Mouse (Mus musculus) kidney, embryonic 15.5 days (tissue): ENCODE results near the gene Zbtb45. TPM values are rescaled to one million over a fixed set of nuclear protein-coding genes. Genes with fewer than 3 reads are reported as not detected.

Source experiments
- ATAC-seq: fragments of 200-750 bp; cut with Nextera tagmentation; replicated peaks from 2 replicates; pipeline ENCODE4 v1.8.0; 2017; ENCODE audit warnings: moderate TSS enrichment; ENCODE audit not compliant: low FRiP score
- H3K27ac ChIP-seq: fragments of 300-500 bp; sonication (generic); 2 replicates; pipeline ENCODE4 v1.5.1; 2015; ENCODE audit warnings: mild to moderate bottlenecking, inconsistent platforms
- H3K27me3 ChIP-seq: fragments of 300-500 bp; sonication (generic); 2 replicates; pipeline ENCODE4 v1.6.1; 2015; ENCODE audit warnings: inconsistent platforms
- H3K36me3 ChIP-seq: fragments of 300-500 bp; sonication (generic); 2 replicates; pipeline ENCODE4 v1.6.1; 2015; ENCODE audit warnings: inconsistent platforms
- H3K4me1 ChIP-seq: fragments of 300-500 bp; sonication (generic); 2 replicates; pipeline ENCODE4 v1.6.1; 2015; ENCODE audit warnings: inconsistent platforms
- H3K4me2 ChIP-seq: fragments of 300-500 bp; sonication (generic); 2 replicates; pipeline ENCODE4 v1.6.1; 2015; ENCODE audit warnings: moderate library complexity, mild to moderate bottlenecking, inconsistent platforms
- H3K4me3 ChIP-seq: fragments of 300-500 bp; sonication (generic); replicated peaks from 2 replicates; pipeline ENCODE4 v1.5.1; 2015; ENCODE audit warnings: mild to moderate bottlenecking, inconsistent platforms
- H3K9ac ChIP-seq: fragments of 300-500 bp; sonication (generic); 2 replicates; pipeline ENCODE4 v1.6.1; 2015; ENCODE audit warnings: mild to moderate bottlenecking, inconsistent platforms
- H3K9me3 ChIP-seq: fragments of 300-500 bp; sonication (generic); replicated peaks from 2 replicates; pipeline ENCODE4 v1.6.1; 2016; ENCODE audit warnings: inconsistent platforms
- WGBS: fragments of 180-500 bp; shearing (Covaris S2); methylation state at CpG from one replicate; pipeline ENCODE4 v1.1.7; 2015; ENCODE audit warnings: mixed read lengths; 5-methylcytosine and 5-hydroxymethylcytosine counted together
- polyA plus RNA-seq: library from polyadenylated mRNA; unstranded; fragments of >200 nt; fragmentation: Nextera tagmentation; extraction: Ambion mirVana; gene quantifications from 2 replicates; pipeline ENCODE4 v1.2.1, GENCODE M21; 2015

The Zbtb45 gene
- polyA plus RNA-seq, 1 experiment from 2014 or later, result 24.8 TPM

GRCm38 (mm10) chr7:12986906-12987305 is 22.9 kb downstream of the Zbtb45 start:
- 80% methylated on average over 8 of the region's 8 CpGs for WGBS
- Histone ChIP-seq H3K36me3 (peaks cover 8% of the 10 kb centered on the region; the same call in 1 of the 2 replicates), H3K4me2 (no peak overlapping the region), H3K27me3 (no peaks in the 10 kb centered on the region), H3K9ac (no peak overlapping the region), H3K4me3 (no peak overlapping the region), H3K27ac (no peak overlapping the region), H3K4me1 (no peaks in the 10 kb centered on the region), H3K9me3 (no peaks in the 10 kb centered on the region)
- no peak for ATAC-seq

GRCm38 (mm10) chr7:12985724-12986123 is 24.1 kb downstream of the Zbtb45 start:
- 83% methylated on average over 1 of the region's 1 CpGs for WGBS
- Histone ChIP-seq H3K4me1 (no peaks in the 10 kb centered on the region), H3K4me2 (no peak overlapping the region), H3K27ac (no peak overlapping the region), H3K4me3 (no peak overlapping the region), H3K9ac (no peak overlapping the region), H3K27me3 (no peaks in the 10 kb centered on the region), H3K36me3 (peaks cover 8% of the 10 kb centered on the region; the same call in 1 of the 2 replicates), H3K9me3 (no peaks in the 10 kb centered on the region)
- no peak for ATAC-seq

GRCm38 (mm10) chr7:12980291-12980690 is 29.5 kb downstream of the Zbtb45 start:
- Histone ChIP-seq H3K36me3 (peaks cover 11% of the 10 kb centered on the region), H3K27ac (no peak overlapping the region), H3K4me2 (no peak overlapping the region), H3K4me1 (peaks cover 19% of the 10 kb centered on the region), H3K9me3 (no peaks in the 10 kb centered on the region), H3K27me3 (no peaks in the 10 kb centered on the region), H3K4me3 (no peak overlapping the region), H3K9ac (no peak overlapping the region)
- ATAC-seq, result no peak
- 80% methylated on average over 7 of the region's 7 CpGs for WGBS

- Histone ChIP-seq H3K36me3 (peaks cover 11% of the 10 kb centered on the region), H3K27me3 (no peaks in the 10 kb centered on the region), H3K4me3 (no peak overlapping the region), H3K4me2 (no peak overlapping the region), H3K27ac (no peak overlapping the region), H3K9me3 (no peaks in the 10 kb centered on the region), H3K9ac (no peak overlapping the region), H3K4me1 (peaks cover 19% of the 10 kb centered on the region)
- WGBS, result 33% methylated on average over 6 of the region's 6 CpGs
- ATAC-seq, result no peak
Observed at GRCm38 (mm10) chr7:12979776-12980175, 30.1 kb downstream of the Zbtb45 start.

GRCm38 (mm10) chr7:12978931-12979722 is 30.7 kb downstream of the Zbtb45 start:
- no peaks in the 10 kb centered on the region for H3K9me3 ChIP-seq
- peaks cover 11% of the 10 kb centered on the region for H3K36me3 ChIP-seq
- 79% methylated on average over 18 of the region's 18 CpGs for WGBS
- H3K4me3 ChIP-seq, result peak overlapping the region; percentile 75
- H3K27me3 ChIP-seq, result no peaks in the 10 kb centered on the region
- H3K9ac ChIP-seq, result peak overlapping the region; percentile 68; the same call in 1 of the 2 replicates
- no peak for ATAC-seq
- peaks cover 19% of the 10 kb centered on the region for H3K4me1 ChIP-seq
- peak overlapping the region; percentile 98; the same call in 1 of the 2 replicates for H3K27ac ChIP-seq
- peak overlapping the region; percentile 80 for H3K4me2 ChIP-seq

- Histone ChIP-seq H3K36me3 (peaks cover 18% of the 10 kb centered on the region), H3K4me1 (peaks cover 19% of the 10 kb centered on the region), H3K27ac (peak within 1 kb of the TSS; percentile 98), H3K4me2 (peak within 1 kb of the TSS; percentile 80), H3K9me3 (no peaks in the 10 kb centered on the region), H3K9ac (peak within 1 kb of the TSS; percentile 69), H3K27me3 (no peaks in the 10 kb centered on the region), H3K4me3 (peak within 1 kb of the TSS; percentile 75)
- under 1% methylated on average over 49 of the region's 49 CpGs for WGBS
- peak; percentile 99 for ATAC-seq
Observed at GRCm38 (mm10) chr7:12977682-12978389, 32.0 kb downstream of the Zbtb45 start, which contains the start of gene Zfp446. Gene Zfp446 (plus strand): TSS chr7:12977848.

GRCm38 (mm10) chr7:12970906-12971305 is 38.9 kb downstream of the Zbtb45 start:
- Histone ChIP-seq H3K4me1 (peaks cover 11% of the 10 kb centered on the region), H3K9ac (no peak overlapping the region), H3K27me3 (no peaks in the 10 kb centered on the region), H3K27ac (no peak overlapping the region), H3K4me3 (no peak overlapping the region), H3K9me3 (no peaks in the 10 kb centered on the region), H3K36me3 (peaks cover 50% of the 10 kb centered on the region), H3K4me2 (no peak overlapping the region)
- 95% methylated on average over 25 of the region's 25 CpGs for WGBS
- ATAC-seq, result no peak

GRCm38 (mm10) chr7:12966104-12966845 is 43.6 kb downstream of the Zbtb45 start:
- Histone ChIP-seq H3K27me3 (no peaks in the 10 kb centered on the region), H3K36me3 (peaks cover 28% of the 10 kb centered on the region), H3K9me3 (no peaks in the 10 kb centered on the region), H3K4me3 (peak overlapping the region; percentile 89), H3K27ac (peak overlapping the region; percentile 90), H3K9ac (peak overlapping the region; percentile 91), H3K4me1 (peaks cover 19% of the 10 kb centered on the region), H3K4me2 (peak overlapping the region; percentile 93)
- ATAC-seq, result peak; percentile 67
- under 1% methylated on average over 25 of the region's 29 CpGs for WGBS

GRCm38 (mm10) chr7:12965678-12966091 is 44.1 kb downstream of the Zbtb45 start, which contains the start of gene Zfp324:
Gene Zfp324 (plus strand): TSS chr7:12965838.
- Histone ChIP-seq H3K27me3 (no peaks in the 10 kb centered on the region), H3K4me3 (peak within 1 kb of the TSS; percentile 89), H3K9me3 (no peaks in the 10 kb centered on the region), H3K36me3 (peaks cover 22% of the 10 kb centered on the region), H3K27ac (peak within 1 kb of the TSS; percentile 90), H3K4me1 (peaks cover 21% of the 10 kb centered on the region), H3K4me2 (peak within 1 kb of the TSS; percentile 93), H3K9ac (peak within 1 kb of the TSS; percentile 91)
- ATAC-seq, result peak; percentile 94
- under 1% methylated on average over 23 of the region's 23 CpGs for WGBS

GRCm38 (mm10) chr7:12961511-12962141 is 48.2 kb downstream of the Zbtb45 start:
- Histone ChIP-seq H3K27ac (peak overlapping the region; percentile 80), H3K9ac (peak overlapping the region; percentile 51), H3K4me2 (peak overlapping the region; percentile 60), H3K4me1 (peaks cover 12% of the 10 kb centered on the region), H3K4me3 (peak overlapping the region; percentile 52), H3K36me3 (no peaks in the 10 kb centered on the region), H3K27me3 (no peaks in the 10 kb centered on the region), H3K9me3 (no peaks in the 10 kb centered on the region)
- peak; percentile 56 for ATAC-seq
- WGBS, result 1% methylated on average over 29 of the region's 29 CpGs

- no peak overlapping the region for H3K27ac ChIP-seq
- no peak overlapping the region for H3K4me2 ChIP-seq
- 31% methylated on average over 4 of the region's 4 CpGs for WGBS
- no peaks in the 10 kb centered on the region for H3K9me3 ChIP-seq
- no peak overlapping the region for H3K9ac ChIP-seq
- no peak overlapping the region for H3K4me3 ChIP-seq
- H3K4me1 ChIP-seq, result peaks cover 3% of the 10 kb centered on the region; the same call in 1 of the 2 replicates
- no peak for ATAC-seq
- H3K36me3 ChIP-seq, result no peaks in the 10 kb centered on the region
- H3K27me3 ChIP-seq, result no peaks in the 10 kb centered on the region
Observed at GRCm38 (mm10) chr7:12959718-12960117, 50.1 kb downstream of the Zbtb45 start.
